Mouse (Mus musculus): Measurements from ENCODE around the gene Mrpl33. TPM values are rescaled to one million over a fixed set of nuclear protein-coding genes. Genes with fewer than 3 reads are reported as not detected.
A peak's percentile ranks its signal among the peaks of the same experiment; 100 is the strongest.

Gene Mrpl33
- polyA plus RNA-seq, 1 experiment from 2014 or later: 357 TPM

DNA sequence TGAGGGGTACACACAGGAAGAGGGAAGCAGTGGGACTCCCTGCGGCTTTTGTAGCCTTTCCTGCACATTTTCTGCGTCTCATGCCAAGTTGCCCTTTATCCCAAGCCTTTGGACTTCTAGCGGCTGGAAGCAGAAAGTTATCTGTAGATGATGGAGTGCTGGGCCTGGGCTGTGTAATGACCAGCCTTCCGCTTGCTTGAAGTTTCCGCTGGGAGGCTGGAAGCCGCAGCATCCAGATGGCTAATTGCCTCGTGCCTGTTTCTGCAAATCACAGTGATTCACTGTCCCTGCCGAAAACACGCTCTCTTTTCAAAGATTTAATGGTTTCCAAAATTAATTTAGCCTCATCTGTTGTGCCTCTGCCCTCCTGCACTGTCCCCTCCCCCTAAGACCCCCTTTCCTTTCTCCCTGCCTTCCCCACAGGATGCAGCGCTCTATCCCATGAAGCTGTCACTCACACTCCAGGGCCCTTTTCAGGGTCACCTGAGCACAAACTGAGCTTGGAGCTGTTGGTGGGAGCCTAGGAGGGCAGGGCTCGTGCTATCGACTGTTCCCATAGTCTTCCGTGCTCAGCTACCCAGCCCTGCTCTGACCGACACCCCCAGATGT, 6.9 kb upstream of the Mrpl33 start:
- Histone ChIP-seq H3K9me3 (ENCODE audit: control insufficient read depth) (no peaks in the 10 kb centered on the region), H3K9ac (ENCODE audit: low read depth, low read length) (no peak overlapping the region), H3K27me3 (replicated peaks; ENCODE audit: control insufficient read depth, insufficient read depth, low read length) (no peaks in the 10 kb centered on the region), H3K4me1 (replicated peaks; ENCODE audit: control insufficient read depth, insufficient read depth, low read length) (no peaks in the 10 kb centered on the region), H3K4me3 (ENCODE audit: low read depth, low read length) (no peak overlapping the region), H3K4me2 (replicated peaks; ENCODE audit: low read depth) (no peak overlapping the region), H3K36me3 (ENCODE audit: control insufficient read depth, insufficient read depth) (no peaks in the 10 kb centered on the region), H3K27ac (ENCODE audit: low read depth, low read length) (no peak overlapping the region)
- no peak for TF ChIP-seq CTCF (IDR thresholded peaks at IDR 0.05; ENCODE audit: low read depth)
- ATAC-seq: no peak
- WGBS: 69% methylated on average over 14 of the region's 14 CpGs

DNA sequence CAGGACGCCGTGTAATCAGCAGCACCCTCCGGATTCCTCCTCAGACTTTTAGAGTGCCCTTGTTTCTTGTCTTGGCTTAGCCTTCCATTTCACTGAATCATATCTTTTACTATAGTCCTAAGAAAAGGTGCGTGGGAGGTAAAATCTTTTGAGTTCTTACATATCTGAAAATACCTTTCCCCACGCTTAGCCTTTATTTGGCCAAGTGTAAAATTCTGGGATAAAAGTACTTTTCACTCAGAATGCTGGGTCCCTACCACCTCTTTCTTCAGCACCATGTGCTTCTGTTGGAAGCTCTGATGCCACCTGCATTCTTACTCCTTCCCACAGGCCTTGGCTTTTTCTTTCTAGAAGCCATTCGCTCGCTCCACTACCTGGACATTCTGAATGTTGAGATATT, 5.6 kb upstream of the Mrpl33 start:
- H3K27me3 ChIP-seq (replicated peaks; ENCODE audit: control insufficient read depth, insufficient read depth, low read length): no peaks in the 10 kb centered on the region

DNA sequence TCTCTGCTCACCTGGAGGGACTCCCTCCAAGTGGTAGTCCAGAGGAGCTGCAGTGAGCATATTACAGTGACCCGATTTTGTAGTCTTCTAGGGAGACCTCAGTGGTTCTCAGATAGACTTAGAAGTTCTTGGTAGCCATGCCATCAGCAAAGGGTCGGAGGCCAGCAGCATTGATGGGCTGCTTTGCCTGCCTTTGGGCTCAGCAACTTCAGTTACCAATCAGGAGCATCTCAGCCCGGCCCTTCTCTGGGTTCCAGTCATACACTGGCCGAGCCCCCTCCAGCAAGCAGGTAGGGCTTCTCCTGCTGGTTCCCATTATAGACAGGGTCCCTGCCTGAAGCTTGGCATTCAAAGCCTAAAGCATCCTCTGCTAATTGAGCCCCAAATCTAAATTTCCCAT, 867 bp upstream of the Mrpl33 start:
- no peak overlapping the region for H3K27ac ChIP-seq (ENCODE audit: low read depth, low read length)

More for the DNA sequence above, 5.6 kb upstream of the Mrpl33 start:
- no peak overlapping the region for H3K4me2 ChIP-seq (replicated peaks; ENCODE audit: low read depth)
- no peaks in the 10 kb centered on the region for H3K36me3 ChIP-seq (ENCODE audit: control insufficient read depth, insufficient read depth)
- H3K27ac ChIP-seq (ENCODE audit: low read depth, low read length): no peak overlapping the region
- H3K9me3 ChIP-seq (ENCODE audit: control insufficient read depth): no peaks in the 10 kb centered on the region
- H3K4me3 ChIP-seq (ENCODE audit: low read depth, low read length): no peak overlapping the region
- H3K9ac ChIP-seq (ENCODE audit: low read depth, low read length): no peak overlapping the region
- no peak for TF ChIP-seq CTCF (IDR thresholded peaks at IDR 0.05; ENCODE audit: low read depth)
- WGBS: 88% methylated on average over 7 of the region's 7 CpGs
- no peak for ATAC-seq
- no peaks in the 10 kb centered on the region for H3K4me1 ChIP-seq (replicated peaks; ENCODE audit: control insufficient read depth, insufficient read depth, low read length)

DNA sequence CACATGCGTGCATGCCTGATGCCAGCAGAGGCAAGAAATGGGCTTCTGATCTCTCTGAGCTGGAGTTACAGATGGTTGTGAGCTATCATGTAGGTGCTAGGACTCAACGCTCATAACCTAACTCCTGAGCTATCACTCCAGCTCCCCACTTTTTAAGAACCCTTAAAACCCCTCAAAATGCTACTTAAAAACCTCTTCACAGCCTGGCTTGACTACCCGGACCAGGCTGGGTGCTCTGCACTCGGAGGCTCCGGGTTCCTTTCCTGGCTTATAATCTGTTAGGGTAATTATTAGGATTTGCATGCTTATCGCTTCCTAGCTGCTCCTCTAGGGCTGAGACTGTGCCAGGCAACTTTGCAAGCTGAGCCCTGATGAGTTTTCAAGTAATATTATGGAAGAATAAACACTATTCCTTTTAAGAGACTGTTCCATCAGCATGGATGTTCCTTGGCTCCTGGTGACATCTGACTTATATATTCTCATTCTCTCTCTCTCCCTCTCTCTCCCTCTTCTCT, 752 bp downstream of the Mrpl33 start:
- no peak for ATAC-seq
- Histone ChIP-seq H3K9me3 (ENCODE audit: control insufficient read depth) (no peaks in the 10 kb centered on the region), H3K27me3 (replicated peaks; ENCODE audit: control insufficient read depth, insufficient read depth, low read length) (no peaks in the 10 kb centered on the region), H3K4me1 (replicated peaks; ENCODE audit: control insufficient read depth, insufficient read depth, low read length) (0 out of 2 replicates have a peak, but pooled peaks cover under 1% of the 10 kb centered on the region), H3K27ac (ENCODE audit: low read depth, low read length) (peak overlapping the region; percentile 31; the same call in 1 of the 2 replicates), H3K4me2 (replicated peaks; ENCODE audit: low read depth) (peak overlapping the region; percentile 69), H3K4me3 (ENCODE audit: low read depth, low read length) (peak overlapping the region; percentile 30), H3K36me3 (ENCODE audit: control insufficient read depth, insufficient read depth) (no peaks in the 10 kb centered on the region), H3K9ac (ENCODE audit: low read depth, low read length) (0 out of 2 replicates have a peak overlapping the region, but pooled peaks have one; percentile 32)
- TF ChIP-seq CTCF (IDR thresholded peaks at IDR 0.05; ENCODE audit: low read depth): no peak
- WGBS: 41% methylated on average over 6 of the region's 6 CpGs

More for the DNA sequence above, 867 bp upstream of the Mrpl33 start:
- H3K4me1 ChIP-seq (replicated peaks; ENCODE audit: control insufficient read depth, insufficient read depth, low read length): no peaks in the 10 kb centered on the region
- H3K36me3 ChIP-seq (ENCODE audit: control insufficient read depth, insufficient read depth): no peaks in the 10 kb centered on the region
- no peak for ATAC-seq
- H3K27me3 ChIP-seq (replicated peaks; ENCODE audit: control insufficient read depth, insufficient read depth, low read length): no peaks in the 10 kb centered on the region
- peak overlapping the region; percentile 69; the same call in 1 of the 2 replicates for H3K4me2 ChIP-seq (replicated peaks; ENCODE audit: low read depth)
- H3K9me3 ChIP-seq (ENCODE audit: control insufficient read depth): no peaks in the 10 kb centered on the region
- 74% methylated on average over 4 of the region's 4 CpGs for WGBS
- no peak overlapping the region for H3K9ac ChIP-seq (ENCODE audit: low read depth, low read length)
- peak; percentile 23; the same call in 1 of the 2 replicates for TF ChIP-seq CTCF (IDR thresholded peaks at IDR 0.05; ENCODE audit: low read depth)
- no peak overlapping the region for H3K4me3 ChIP-seq (ENCODE audit: low read depth, low read length)

DNA sequence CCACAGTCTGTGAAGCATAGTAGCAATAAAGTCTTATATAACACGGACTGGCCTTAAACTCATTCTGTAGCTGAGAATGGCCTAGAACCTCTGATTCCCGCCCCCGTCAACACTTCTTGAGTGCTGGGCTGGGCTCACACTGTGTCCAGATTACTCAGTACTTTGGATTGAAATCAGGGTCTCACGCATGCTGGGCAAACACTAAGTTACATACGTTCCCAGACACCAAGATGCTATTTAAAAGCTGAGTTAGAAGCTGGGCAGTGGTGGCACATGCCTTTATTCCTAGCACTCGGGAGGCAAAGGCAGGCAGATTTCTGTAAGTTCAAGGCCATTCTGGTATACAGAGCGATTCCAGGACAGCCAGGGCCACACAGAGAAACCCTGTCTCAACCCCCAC, 1.4 kb downstream of the Mrpl33 start:
- Histone ChIP-seq H3K4me2 (replicated peaks; ENCODE audit: low read depth) (no peak overlapping the region), H3K27me3 (replicated peaks; ENCODE audit: control insufficient read depth, insufficient read depth, low read length) (no peaks in the 10 kb centered on the region), H3K9ac (ENCODE audit: low read depth, low read length) (no peak overlapping the region), H3K9me3 (ENCODE audit: control insufficient read depth) (no peaks in the 10 kb centered on the region), H3K4me3 (ENCODE audit: low read depth, low read length) (no peak overlapping the region), H3K36me3 (ENCODE audit: control insufficient read depth, insufficient read depth) (no peaks in the 10 kb centered on the region), H3K27ac (ENCODE audit: low read depth, low read length) (no peak overlapping the region), H3K4me1 (replicated peaks; ENCODE audit: control insufficient read depth, insufficient read depth, low read length) (0 out of 2 replicates have a peak, but pooled peaks cover 5% of the 10 kb centered on the region)
- TF ChIP-seq CTCF (IDR thresholded peaks at IDR 0.05; ENCODE audit: low read depth): no peak
- whole genome bisulfite sequencing: 81% methylated on average over 7 of the region's 7 CpGs
- ATAC-seq: no peak

DNA sequence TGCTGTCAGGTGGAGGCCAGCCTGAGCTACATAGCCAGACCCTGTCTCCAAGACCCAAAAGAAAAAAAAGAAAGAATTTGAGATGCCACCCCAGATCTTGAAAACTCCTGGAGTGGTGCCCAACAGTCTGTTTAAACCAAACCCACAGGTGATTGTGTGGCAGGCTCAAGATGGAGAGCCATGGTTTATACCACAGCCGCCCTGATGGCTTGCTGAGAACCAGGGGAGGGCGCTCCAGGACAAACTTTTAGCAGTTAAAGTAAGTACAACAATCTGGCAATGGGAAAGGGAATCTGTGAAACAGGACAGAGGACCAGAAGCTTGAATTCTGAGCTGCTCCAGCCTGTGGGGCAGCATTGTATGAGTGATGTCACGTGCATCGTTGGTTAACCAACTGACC, 1.8 kb downstream of the Mrpl33 start:
- no peaks in the 10 kb centered on the region for H3K36me3 ChIP-seq (ENCODE audit: control insufficient read depth, insufficient read depth)
- no peak overlapping the region for H3K4me2 ChIP-seq (replicated peaks; ENCODE audit: low read depth)
- H3K9me3 ChIP-seq (ENCODE audit: control insufficient read depth): no peaks in the 10 kb centered on the region
- no peak overlapping the region for H3K9ac ChIP-seq (ENCODE audit: low read depth, low read length)
- no peak overlapping the region for H3K4me3 ChIP-seq (ENCODE audit: low read depth, low read length)
- 0 out of 2 replicates have a peak, but pooled peaks cover 5% of the 10 kb centered on the region for H3K4me1 ChIP-seq (replicated peaks; ENCODE audit: control insufficient read depth, insufficient read depth, low read length)
- no peak for ATAC-seq
- no peak overlapping the region for H3K27ac ChIP-seq (ENCODE audit: low read depth, low read length)
- TF ChIP-seq CTCF (IDR thresholded peaks at IDR 0.05; ENCODE audit: low read depth): peak; percentile 67
- no peaks in the 10 kb centered on the region for H3K27me3 ChIP-seq (replicated peaks; ENCODE audit: control insufficient read depth, insufficient read depth, low read length)
- WGBS: 78% methylated on average over 4 of the region's 4 CpGs

Data from intestine, postnatal 0 days (tissue).